8 mouse cellular contexts compared by ENCODE assay signal in genomic region chr2:94010335-94011291, GRCm38 (mm10). TPM values are rescaled to one million over a fixed set of nuclear protein-coding genes. Genes with fewer than 3 reads are reported as not detected.
DNase-seq lines count a peak whose midpoint lies in the region; ATAC-seq and TF ChIP-seq lines count a peak whose summit lies in the region.

Gene Alkbh3, minus strand, starts transcription at chr2:94010807.

- peak within 1 kb of the TSS; percentile 77 for H3K4me3 ChIP-seq in erythroblast, embryonic 14.5 days (replicated peaks)
- peak within 1 kb of the TSS; percentile 64 for H3K4me3 ChIP-seq in heart, embryonic 11.5 days (ENCODE audit: low read depth, low read length)
- peak within 1 kb of the TSS; percentile 97 for H3K4me3 ChIP-seq in kidney, embryonic 16.5 days (ENCODE audit: low read length)
- H3K4me3 ChIP-seq in liver, adult 2 months (ENCODE audit: insufficient read depth, low read depth, low read length) = peak within 1 kb of the TSS; percentile 88
- peak within 1 kb of the TSS; percentile 68 for H3K4me3 ChIP-seq in myocyte

- DNase-seq in A20 (ENCODE audit: low read depth, low spot score) = peak; percentile 93
- DNase-seq in brain, embryonic 14.5 days (ENCODE audit: low read depth) = peak; percentile 98
- peak; percentile 88 for DNase-seq in liver, adult 2 months (ENCODE audit: extremely low read depth, low read depth, low spot score)
- DNase-seq in splenic B cell, adult 2 months (ENCODE audit: low read depth, low spot score) = peak; percentile 92

- H3K4me2 ChIP-seq in heart, embryonic 11.5 days = peak within 1 kb of the TSS; percentile 85
- H3K4me2 ChIP-seq in kidney, embryonic 16.5 days (replicated peaks; ENCODE audit: low read depth, low read length) = peak within 1 kb of the TSS; percentile 94
- peak within 1 kb of the TSS; percentile 93 for H3K4me2 ChIP-seq in myocyte (ENCODE audit: low read depth)

- no peaks in the 10 kb centered on the region; the same call in 1 of the 2 replicates for H3K79me2 ChIP-seq in liver, adult 2 months (ENCODE audit: control insufficient read depth, insufficient read depth, low read length)
- peaks cover 15% of the 10 kb centered on the region for H3K79me2 ChIP-seq in myocyte (ENCODE audit: control insufficient read depth, insufficient read depth)

- ATAC-seq in heart, embryonic 11.5 days (replicated peaks; ENCODE audit: insufficient number of reproducible peaks, low FRiP score, low TSS enrichment) = peak; percentile 96
- peak; percentile 99 for ATAC-seq in kidney, embryonic 16.5 days (ENCODE audit: low FRiP score, low TSS enrichment)

- TF ChIP-seq POLR2A in brain, embryonic 14.5 days (IDR thresholded peaks at IDR 0.05; ENCODE audit: borderline replicate concordance, extremely low read depth, insufficient read depth, insufficient read length, poor library complexity, severe bottlenecking) = peak; percentile 40; the same call in 1 of the 2 replicates
- 0 out of 2 replicates have a peak, but pooled peaks have one; percentile 15 for TF ChIP-seq POLR2A in liver, adult 2 months (IDR thresholded peaks at IDR 0.05; ENCODE audit: extremely low read depth, insufficient read depth, low read length)
- peak; percentile 68 for TF ChIP-seq POLR2A in myocyte (IDR thresholded peaks at IDR 0.05; ENCODE audit: insufficient read length, low read depth)

- peaks cover 22% of the 10 kb centered on the region for H3K4me1 ChIP-seq in erythroblast, embryonic 14.5 days (ENCODE audit: control insufficient read depth)
- peaks cover 5% of the 10 kb centered on the region for H3K4me1 ChIP-seq in heart, embryonic 11.5 days (ENCODE audit: control insufficient read depth, insufficient read depth, low read length)
- peaks cover 10% of the 10 kb centered on the region for H3K4me1 ChIP-seq in kidney, embryonic 16.5 days (ENCODE audit: insufficient read depth, low read length)
- peaks cover 6% of the 10 kb centered on the region for H3K4me1 ChIP-seq in liver, adult 2 months (ENCODE audit: control insufficient read depth, insufficient read depth, low read length)

- TF ChIP-seq CTCF in brain, embryonic 14.5 days (IDR thresholded peaks at IDR 0.05; ENCODE audit: borderline replicate concordance, extremely low read depth, insufficient read depth, insufficient read length) = no peak
- TF ChIP-seq CTCF in liver, adult 2 months (IDR thresholded peaks at IDR 0.05; ENCODE audit: low read depth, low read length) = no peak

- H3K36me3 ChIP-seq in erythroblast, embryonic 14.5 days (ENCODE audit: control insufficient read depth) = peaks cover 30% of the 10 kb centered on the region
- peaks cover 7% of the 10 kb centered on the region for H3K36me3 ChIP-seq in heart, embryonic 11.5 days (ENCODE audit: control insufficient read depth, insufficient read depth, low read length)
- H3K36me3 ChIP-seq in kidney, embryonic 16.5 days (ENCODE audit: insufficient read depth, low read length) = peaks cover 17% of the 10 kb centered on the region
- peaks cover 23% of the 10 kb centered on the region for H3K36me3 ChIP-seq in liver, adult 2 months (ENCODE audit: control insufficient read depth, insufficient read depth, low read length)
- peaks cover 10% of the 10 kb centered on the region for H3K36me3 ChIP-seq in myocyte (ENCODE audit: control insufficient read depth, insufficient read depth)
- 0 out of 2 replicates have a peak, but pooled peaks cover 5% of the 10 kb centered on the region for H3K36me3 ChIP-seq in splenic B cell, adult 2 months (ENCODE audit: control insufficient read depth, insufficient read depth, low read length, poor library complexity, severe bottlenecking)

- H3K9me3 ChIP-seq in erythroblast, embryonic 14.5 days (ENCODE audit: control insufficient read depth, low read length) = no peaks in the 10 kb centered on the region; the same call in 1 of the 2 replicates
- no peaks in the 10 kb centered on the region for H3K9me3 ChIP-seq in heart, embryonic 11.5 days (replicated peaks; ENCODE audit: control insufficient read depth, low read length)
- 0 out of 2 replicates have a peak, but pooled peaks cover 5% of the 10 kb centered on the region for H3K9me3 ChIP-seq in kidney, embryonic 16.5 days (ENCODE audit: low read length)

- peak within 1 kb of the TSS; percentile 75 for H3K9ac ChIP-seq in heart, embryonic 11.5 days (ENCODE audit: low read depth, low read length)
- peak within 1 kb of the TSS; percentile 88 for H3K9ac ChIP-seq in kidney, embryonic 16.5 days (replicated peaks; ENCODE audit: low read length)
- peak within 1 kb of the TSS; percentile 90 for H3K9ac ChIP-seq in liver, adult 2 months (ENCODE audit: low read depth, low read length)

- H3K27me3 ChIP-seq in erythroblast, embryonic 14.5 days (ENCODE audit: control insufficient read depth) = 0 out of 2 replicates have a peak, but pooled peaks cover 2% of the 10 kb centered on the region
- no peaks in the 10 kb centered on the region for H3K27me3 ChIP-seq in heart, embryonic 11.5 days (ENCODE audit: control insufficient read depth, insufficient read depth, low read length)
- H3K27me3 ChIP-seq in kidney, embryonic 16.5 days (ENCODE audit: insufficient read depth, low read length) = no peaks in the 10 kb centered on the region
- no peaks in the 10 kb centered on the region for H3K27me3 ChIP-seq in liver, adult 2 months (ENCODE audit: control insufficient read depth, insufficient read depth, low read length)
- H3K27me3 ChIP-seq in myocyte (ENCODE audit: control insufficient read depth, insufficient read depth, insufficient read length) = no peaks in the 10 kb centered on the region
- H3K27me3 ChIP-seq in splenic B cell, adult 2 months (ENCODE audit: control insufficient read depth, insufficient read depth, low read length, poor library complexity, severe bottlenecking) = no peaks in the 10 kb centered on the region

- H3K27ac ChIP-seq in heart, embryonic 11.5 days (ENCODE audit: low read depth, low read length) = no peak within 1 kb of the TSS; the same call in 1 of the 2 replicates
- H3K27ac ChIP-seq in kidney, embryonic 16.5 days (ENCODE audit: low read length) = peak within 1 kb of the TSS; percentile 34; the same call in 1 of the 2 replicates
- peak within 1 kb of the TSS; percentile 66 for H3K27ac ChIP-seq in liver, adult 2 months (replicated peaks; ENCODE audit: insufficient read depth, low read depth, low read length)

- 5% methylated on average over 47 of the region's 47 CpGs for WGBS in heart, embryonic 11.5 days (ENCODE audit: insufficient replicate concordance)
- 6% methylated on average over 47 of the region's 47 CpGs for WGBS in kidney, embryonic 16.5 days
- WGBS in liver, adult 2 months = 3% methylated on average over 47 of the region's 47 CpGs

- H3ac ChIP-seq in myocyte (ENCODE audit: control insufficient read depth, insufficient read length) = peak within 1 kb of the TSS; percentile 33

TF ChIP-seq in myocyte, 11 proteins besides CTCF, POLR2A, EP300 and RAD21:
- TF ChIP-seq MAX (IDR thresholded peaks at IDR 0.05; ENCODE audit: low read depth) = no peak
- peak; percentile 63 for TF ChIP-seq POLR2AphosphoS2 (IDR thresholded peaks at IDR 0.05; ENCODE audit: insufficient read length, low read depth)
- no peak for TF ChIP-seq E2F4 (IDR thresholded peaks at IDR 0.05; ENCODE audit: insufficient read depth)
- no peak for TF ChIP-seq USF1 (IDR thresholded peaks at IDR 0.05; ENCODE audit: low read depth)
- no peak for TF ChIP-seq MYOD1 (IDR thresholded peaks at IDR 0.05; ENCODE audit: control insufficient read depth in 1 of 3, insufficient read length in 2 of 3, low read depth in 2 of 3)
- TF ChIP-seq CEBPB (IDR thresholded peaks at IDR 0.05; ENCODE audit: insufficient read depth, poor library complexity, severe bottlenecking) = no peak
- peak in 1 of 3 experiments; percentile 22 for TF ChIP-seq MYOG (IDR thresholded peaks at IDR 0.05; ENCODE audit: control insufficient read depth in 1 of 3, insufficient read depth in 1 of 3, insufficient read length in 2 of 3, low read depth in 2 of 3)
- TF ChIP-seq REST (IDR thresholded peaks at IDR 0.05; ENCODE audit: insufficient read depth, insufficient read length) = no peak
- no peak for TF ChIP-seq TCF12 (IDR thresholded peaks at IDR 0.05; ENCODE audit: insufficient read depth, poor library complexity, severe bottlenecking)
- no peak for TF ChIP-seq TCF3 (IDR thresholded peaks at IDR 0.05; ENCODE audit: insufficient read length, low read depth)
- TF ChIP-seq SRF (IDR thresholded peaks at IDR 0.05; ENCODE audit: control insufficient read depth, insufficient read length, low read depth) = peak; percentile 12

RNA-seq across cellular contexts. Expression of gene Alkbh3, which starts in this region (rescaled TPM):
- 54.7 and 64.8 TPM in 2 replicates for polyA plus RNA-seq in brain, embryonic 14.5 days (2012; rRNA removed)
- polyA plus RNA-seq in erythroblast, embryonic 14.5 days (2012) = 2.0 and 2.9 TPM in 2 replicates
- 58.6 and 59.8 TPM in 2 replicates for polyA plus RNA-seq in heart, embryonic 11.5 days (2014; fragmentation: Nextera tagmentation; extraction: Ambion mirVana)
- 67.3 and 67.5 TPM in 2 replicates for polyA plus RNA-seq in kidney, embryonic 16.5 days (2015; fragmentation: Nextera tagmentation; extraction: Ambion mirVana)
- 24.9 and 27.9 TPM in 2 replicates for total RNA-seq in liver, adult 2 months (2014; rRNA removed)
- polyA plus RNA-seq in liver, adult 2 months (2012; rRNA removed) = 33.0 and 33.6 TPM in 2 replicates
- polyA plus RNA-seq in myocyte (2012; fragmentation: generic; extraction: Trizol) = 87.8 TPM

Comparison
In these comparisons a context has a peak if more than half of its experiments do, and no peak if none do; other contexts are left out.
1. POLR2A ChIP-seq: peak in every context shown above with its lines; median percentile 68 in myocyte; 40 in brain, embryonic 14.5 days; 15 in liver, adult 2 months.